Mouse (Mus musculus) lung, postnatal 0 days (tissue): Measurements from ENCODE around the gene Gm10024.

Source experiments
- CTCF ChIP-seq: IDR thresholded peaks from 2 replicates; pipeline ENCODE4 v1.5.1; 2016; ENCODE audit warnings: antibody characterized with exemption, mild to moderate bottlenecking
- EP300 ChIP-seq: IDR thresholded peaks from 2 replicates; pipeline ENCODE4 v1.6.1; 2016; ENCODE audit warnings: antibody characterized with exemption, mild to moderate bottlenecking, control low read depth

GRCm38 (mm10) chr10:77673765-77674164 is 37.5 kb upstream of the Gm10024 start:
- TF ChIP-seq EP300 = no peak
- TF ChIP-seq CTCF = no peak
